Mouse (Mus musculus) stomach, embryonic 15.5 days (tissue): ENCODE data around the gene Gab2. TPM values are rescaled to one million over a fixed set of nuclear protein-coding genes. Genes with fewer than 3 reads are reported as not detected.

Source experiments
- ATAC-seq: fragments of 200-750 bp; cut with Nextera tagmentation; 2 replicates; pipeline ENCODE4 v1.8.0; 2017; ENCODE audit warnings: low read depth, moderate number of reproducible peaks, moderate TSS enrichment; ENCODE audit not compliant: insufficient read depth, low FRiP score
- H3K27ac ChIP-seq: fragments of 300-500 bp; sonication (generic); 2 replicates; pipeline ENCODE4 v1.5.1; 2015; ENCODE audit warnings: mild to moderate bottlenecking, inconsistent platforms
- H3K27me3 ChIP-seq: fragments of 300-500 bp; sonication (generic); replicated peaks from 2 replicates; pipeline ENCODE4 v1.6.1; 2015; ENCODE audit warnings: inconsistent platforms
- H3K36me3 ChIP-seq: fragments of 300-500 bp; sonication (generic); 2 replicates; pipeline ENCODE4 v1.6.1; 2015; ENCODE audit warnings: inconsistent platforms
- H3K4me1 ChIP-seq: fragments of 300-500 bp; sonication (generic); 2 replicates; pipeline ENCODE4 v1.6.1; 2015; ENCODE audit warnings: inconsistent platforms
- H3K4me2 ChIP-seq: fragments of 300-500 bp; sonication (generic); 2 replicates; pipeline ENCODE4 v1.6.1; 2015; ENCODE audit warnings: mild to moderate bottlenecking, inconsistent platforms
- H3K4me3 ChIP-seq: fragments of 300-500 bp; sonication (generic); replicated peaks from 2 replicates; pipeline ENCODE4 v1.5.1; 2015; ENCODE audit warnings: inconsistent platforms
- H3K9ac ChIP-seq: fragments of 300-500 bp; sonication (generic); 2 replicates; pipeline ENCODE4 v1.6.1; 2015; ENCODE audit warnings: inconsistent platforms
- H3K9me3 ChIP-seq: fragments of 300-500 bp; sonication (generic); 2 replicates; pipeline ENCODE4 v1.6.1; 2016; ENCODE audit warnings: inconsistent platforms
- WGBS: fragments of 180-500 bp; shearing (Covaris S2); methylation state at CpG from one replicate; pipeline ENCODE4 v1.1.7; 2015; 5-methylcytosine and 5-hydroxymethylcytosine counted together
- polyA plus RNA-seq: library from polyadenylated mRNA; unstranded; fragments of >200 nt; fragmentation: Nextera tagmentation; extraction: Ambion mirVana; gene quantifications from 2 replicates; pipeline ENCODE4 v1.2.1, GENCODE M21; 2015

Gene Gab2
- polyA plus RNA-seq, 1 experiment from 2014 or later, result 7.5 TPM

DNA sequence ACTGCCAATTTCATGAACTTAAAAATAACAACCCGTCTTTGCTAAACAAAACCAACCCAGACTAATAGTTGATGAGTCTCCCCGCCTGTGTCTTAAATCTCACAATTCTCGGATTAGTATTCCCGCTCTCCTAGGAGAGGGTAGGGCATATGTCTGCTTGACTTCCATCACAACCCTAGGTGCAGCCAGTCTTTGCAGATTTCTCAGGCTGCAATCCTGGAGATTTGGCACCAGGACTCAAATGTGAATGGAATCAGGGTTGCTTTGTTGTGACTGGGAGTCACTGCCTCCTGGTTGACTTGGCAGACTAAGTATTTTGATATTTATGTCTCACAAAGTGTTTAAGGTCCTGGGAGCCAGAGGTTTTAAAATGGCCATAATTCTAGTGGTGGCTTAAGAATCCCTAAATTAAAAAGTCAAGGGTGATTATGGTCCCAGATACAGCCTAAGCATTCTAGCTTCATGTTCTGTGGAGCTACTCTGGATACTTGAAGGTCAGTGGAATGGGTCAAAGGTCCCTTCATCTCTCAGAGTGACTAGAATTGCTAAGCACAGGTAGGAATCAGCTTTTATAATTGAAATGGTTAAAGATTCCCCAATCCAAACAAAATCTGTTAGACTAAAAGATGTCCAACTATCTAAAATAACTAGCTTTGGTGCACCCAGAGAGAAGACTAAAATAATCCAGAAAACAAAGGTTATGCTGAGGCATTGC, 1.6 kb upstream of the Gab2 start:
- ATAC-seq, result no peak
- no peaks in the 10 kb centered on the region for H3K9me3 ChIP-seq
- peaks cover 18% of the 10 kb centered on the region; the same call in 1 of the 2 replicates for H3K4me1 ChIP-seq
- no peak overlapping the region for H3K4me3 ChIP-seq
- H3K36me3 ChIP-seq, result no peaks in the 10 kb centered on the region
- no peak overlapping the region for H3K9ac ChIP-seq
- WGBS, result 53% methylated on average over 4 of the region's 4 CpGs
- no peak overlapping the region for H3K4me2 ChIP-seq
- no peak overlapping the region for H3K27ac ChIP-seq
- no peaks in the 10 kb centered on the region for H3K27me3 ChIP-seq

DNA sequence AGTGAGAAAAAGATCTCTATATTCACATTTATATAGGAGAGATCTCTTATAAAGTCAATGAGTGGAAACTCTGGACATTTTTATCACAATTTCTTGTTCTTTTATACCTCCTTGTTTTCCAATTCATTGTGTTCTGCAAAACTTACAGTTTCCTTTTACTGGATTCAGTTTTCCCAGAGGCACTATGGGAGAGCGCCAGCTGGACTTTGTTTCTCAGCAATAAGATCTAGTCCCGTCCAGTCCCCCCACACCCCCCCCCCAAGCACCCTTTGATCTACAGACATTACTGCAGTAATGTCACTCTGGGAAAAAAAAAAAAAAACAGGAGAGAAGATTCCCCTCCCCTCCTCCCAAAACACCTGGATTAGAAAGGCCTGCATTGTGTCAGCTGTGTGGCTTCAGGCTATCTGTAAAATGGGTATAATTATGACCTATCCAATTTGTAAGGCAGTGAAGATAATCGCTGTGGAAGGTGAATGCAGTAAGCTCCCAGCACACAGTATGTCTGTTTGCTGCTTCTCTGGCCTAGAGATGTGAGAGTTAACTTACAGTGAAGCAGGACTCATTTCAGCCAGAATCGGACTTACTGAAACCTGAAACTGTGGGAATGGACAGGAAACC, 655 bp upstream of the Gab2 start:
- H3K4me2 ChIP-seq, result peak overlapping the region; percentile 90
- no peaks in the 10 kb centered on the region for H3K27me3 ChIP-seq
- WGBS, result 33% methylated on average over 4 of the region's 4 CpGs
- H3K9ac ChIP-seq, result no peak overlapping the region
- peak overlapping the region; percentile 96 for H3K4me3 ChIP-seq
- peak overlapping the region; percentile 93 for H3K27ac ChIP-seq
- H3K9me3 ChIP-seq, result no peaks in the 10 kb centered on the region
- ATAC-seq, result no peak
- H3K4me1 ChIP-seq, result peaks cover 18% of the 10 kb centered on the region; the same call in 1 of the 2 replicates
- no peaks in the 10 kb centered on the region for H3K36me3 ChIP-seq

DNA sequence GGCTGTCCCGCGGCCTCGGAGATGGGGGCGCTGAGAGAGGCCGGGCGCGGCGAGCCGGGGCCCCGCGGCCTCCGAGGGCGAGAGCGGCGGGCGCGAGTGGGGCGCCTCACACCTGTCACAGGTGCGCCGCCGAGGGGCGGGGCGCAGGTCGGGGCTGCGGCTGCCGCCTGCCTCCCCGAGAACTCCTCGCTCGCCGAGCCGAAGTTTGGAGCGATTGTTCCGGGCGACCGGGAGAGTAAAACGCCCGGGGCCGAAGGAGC, 503 bp downstream of the Gab2 start:
- Histone ChIP-seq H3K27me3 (no peaks in the 10 kb centered on the region), H3K4me3 (peak overlapping the region; percentile 96), H3K27ac (peak overlapping the region; percentile 93), H3K4me1 (peaks cover 18% of the 10 kb centered on the region; the same call in 1 of the 2 replicates), H3K9me3 (no peaks in the 10 kb centered on the region), H3K4me2 (peak overlapping the region; percentile 90), H3K9ac (peak overlapping the region; percentile 97), H3K36me3 (no peaks in the 10 kb centered on the region)
- WGBS, result under 1% methylated on average over 16 of the region's 38 CpGs
- ATAC-seq, result peak; percentile 53

DNA sequence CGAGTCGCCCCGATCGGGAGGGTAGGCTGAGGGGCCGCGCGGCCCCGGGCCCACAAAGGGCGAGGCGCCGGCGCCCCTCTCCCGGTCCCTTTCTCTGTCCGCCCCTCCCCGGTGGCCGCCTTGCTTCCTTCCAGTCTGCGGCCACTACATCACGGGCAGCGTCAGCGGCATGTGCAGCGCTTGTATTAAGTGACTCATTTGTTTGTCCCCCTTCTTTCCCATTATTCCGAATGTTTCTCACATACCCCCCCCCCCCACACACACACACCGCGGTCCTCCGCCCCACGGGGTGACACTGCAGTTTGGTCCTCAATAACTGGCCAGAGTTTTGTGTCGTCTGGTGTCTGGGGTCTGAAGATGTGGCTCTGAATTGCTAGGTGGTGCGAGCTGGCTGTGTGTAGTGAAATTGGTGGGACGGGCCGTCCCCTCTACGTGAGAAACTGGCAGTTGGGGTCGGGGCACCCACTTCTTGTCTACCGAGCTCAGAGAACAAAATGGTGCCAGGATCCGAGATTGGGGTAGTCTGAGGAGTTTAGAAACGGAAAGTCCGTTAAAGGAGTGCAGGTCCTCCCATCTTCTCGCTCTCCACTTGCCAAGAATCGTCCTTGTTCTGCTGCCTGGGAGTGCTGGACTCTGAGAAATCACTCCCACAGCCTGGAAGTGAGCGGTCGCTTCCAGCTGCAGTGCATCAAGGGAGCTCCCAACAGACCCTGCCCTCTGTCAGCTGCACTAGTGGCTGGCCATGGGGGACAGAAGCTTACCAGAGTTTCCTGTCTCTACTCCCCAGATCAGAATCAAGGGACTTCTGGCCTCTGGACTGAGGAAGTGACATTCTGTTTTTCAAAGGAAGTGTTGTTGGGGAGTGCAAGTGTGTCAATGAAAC, 1.1 kb downstream of the Gab2 start:
- peak overlapping the region; percentile 97 for H3K9ac ChIP-seq
- ATAC-seq, result peak; percentile 54
- peak overlapping the region; percentile 93 for H3K27ac ChIP-seq
- H3K27me3 ChIP-seq, result no peaks in the 10 kb centered on the region
- H3K9me3 ChIP-seq, result no peaks in the 10 kb centered on the region
- WGBS, result under 1% methylated on average over 37 of the region's 40 CpGs
- no peaks in the 10 kb centered on the region for H3K36me3 ChIP-seq
- peak overlapping the region; percentile 90 for H3K4me2 ChIP-seq
- H3K4me3 ChIP-seq, result peak overlapping the region; percentile 96
- peaks cover 18% of the 10 kb centered on the region; the same call in 1 of the 2 replicates for H3K4me1 ChIP-seq

DNA sequence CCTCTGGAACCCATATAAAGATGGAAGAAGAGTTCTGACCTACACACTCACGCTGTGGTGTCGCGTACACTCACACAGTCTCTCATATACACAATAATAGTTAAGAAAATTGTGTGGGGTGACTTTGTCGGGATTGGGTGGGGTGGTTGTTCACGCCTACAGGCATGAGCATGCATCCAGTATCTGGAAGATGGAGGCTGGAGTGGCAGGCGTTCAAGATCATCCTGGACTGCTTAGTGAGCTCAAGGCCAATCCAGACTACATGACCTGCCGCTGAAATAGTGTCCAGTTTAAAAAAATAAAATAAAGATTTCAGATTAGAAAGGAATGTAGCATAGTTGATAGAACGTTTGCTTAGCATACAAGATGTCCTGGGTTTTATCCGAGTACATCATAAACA, 2.2 kb downstream of the Gab2 start:
- H3K9ac ChIP-seq, result no peak overlapping the region
- H3K4me3 ChIP-seq, result peak overlapping the region; percentile 96; the same call in 1 of the 2 replicates
- H3K27ac ChIP-seq, result peak overlapping the region; percentile 93
- H3K27me3 ChIP-seq, result no peaks in the 10 kb centered on the region
- H3K4me2 ChIP-seq, result peak overlapping the region; percentile 90; the same call in 1 of the 2 replicates
- H3K4me1 ChIP-seq, result peaks cover 18% of the 10 kb centered on the region; the same call in 1 of the 2 replicates
- ATAC-seq, result no peak
- no peaks in the 10 kb centered on the region for H3K9me3 ChIP-seq
- 70% methylated on average over 9 of the region's 9 CpGs for WGBS
- H3K36me3 ChIP-seq, result no peaks in the 10 kb centered on the region

DNA sequence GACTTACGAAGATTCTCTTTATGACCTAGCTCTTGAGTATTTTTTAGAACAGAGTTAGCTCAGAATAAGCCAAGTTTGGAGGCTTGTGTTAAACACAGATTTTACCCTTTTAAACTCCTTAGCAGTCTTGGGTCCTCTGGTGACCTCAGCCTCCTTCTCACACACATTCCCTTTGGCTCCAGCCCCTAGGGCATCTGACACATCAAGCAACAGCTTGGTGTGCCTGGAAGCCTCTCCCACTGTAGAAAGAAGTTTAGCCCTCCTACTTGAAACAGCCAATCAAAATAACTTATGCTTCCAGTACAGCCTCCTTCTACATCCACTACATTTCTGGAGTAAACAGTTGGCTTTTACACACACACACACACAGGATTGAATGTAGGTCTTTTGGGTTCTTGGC, 2.8 kb downstream of the Gab2 start:
- H3K9me3 ChIP-seq, result no peaks in the 10 kb centered on the region
- ATAC-seq, result no peak
- H3K27ac ChIP-seq, result no peak overlapping the region
- peaks cover 18% of the 10 kb centered on the region; the same call in 1 of the 2 replicates for H3K4me1 ChIP-seq
- H3K4me3 ChIP-seq, result no peak overlapping the region
- 78% methylated on average over 1 of the region's 1 CpGs for WGBS
- no peaks in the 10 kb centered on the region for H3K27me3 ChIP-seq
- H3K4me2 ChIP-seq, result no peak overlapping the region
- no peaks in the 10 kb centered on the region for H3K36me3 ChIP-seq
- H3K9ac ChIP-seq, result no peak overlapping the region

DNA sequence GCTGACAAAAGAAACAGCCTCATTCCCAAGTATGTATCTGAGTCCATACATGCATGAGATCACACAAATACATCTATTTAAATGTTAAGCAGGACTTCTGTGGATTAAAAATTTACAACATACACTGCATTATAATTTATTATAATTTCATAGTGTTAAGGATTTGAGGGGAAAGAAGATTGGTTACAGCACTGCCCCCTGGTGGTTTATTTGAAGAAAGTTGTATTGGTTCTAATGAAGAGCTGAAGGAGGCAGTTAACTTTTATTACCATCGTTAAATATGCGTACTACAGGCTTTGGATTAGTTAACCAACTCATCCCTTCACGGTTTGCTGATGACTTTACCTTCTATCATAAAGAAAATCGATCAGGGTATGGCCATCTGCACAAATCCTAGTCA, 3.9 kb downstream of the Gab2 start:
- Histone ChIP-seq H3K27me3 (no peaks in the 10 kb centered on the region), H3K4me1 (peaks cover 13% of the 10 kb centered on the region; the same call in 1 of the 2 replicates), H3K9ac (no peak overlapping the region), H3K27ac (no peak overlapping the region), H3K4me3 (no peak overlapping the region), H3K36me3 (no peaks in the 10 kb centered on the region), H3K4me2 (no peak overlapping the region), H3K9me3 (no peaks in the 10 kb centered on the region)
- ATAC-seq, result no peak
- 21% methylated on average over 4 of the region's 4 CpGs for WGBS

DNA sequence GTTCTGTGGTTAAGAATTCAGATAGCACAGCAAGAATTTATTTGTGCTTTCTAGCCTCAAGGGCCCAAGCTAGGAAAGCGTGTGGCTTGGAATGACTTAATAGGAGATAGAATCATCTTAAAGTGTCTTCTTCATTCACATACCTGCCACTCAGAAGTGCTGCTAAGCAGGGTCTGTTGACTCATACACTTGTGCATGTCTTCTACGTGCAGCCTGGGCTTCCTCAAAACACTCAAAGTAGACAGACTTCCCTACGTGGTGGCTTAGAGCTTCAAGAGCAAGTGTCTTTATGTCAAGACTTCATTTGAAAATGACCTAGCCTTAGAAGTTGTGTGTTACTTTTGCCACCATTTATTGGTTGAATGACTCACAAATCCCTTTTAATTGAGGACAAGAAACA, 12.9 kb downstream of the Gab2 start:
- no peaks in the 10 kb centered on the region for H3K36me3 ChIP-seq
- H3K9me3 ChIP-seq, result no peaks in the 10 kb centered on the region
- no peak overlapping the region for H3K27ac ChIP-seq
- 66% methylated on average over 3 of the region's 3 CpGs for WGBS
- H3K27me3 ChIP-seq, result no peaks in the 10 kb centered on the region
- no peak for ATAC-seq
- H3K9ac ChIP-seq, result no peak overlapping the region
- no peaks in the 10 kb centered on the region for H3K4me1 ChIP-seq
- H3K4me2 ChIP-seq, result no peak overlapping the region
- no peak overlapping the region for H3K4me3 ChIP-seq

DNA sequence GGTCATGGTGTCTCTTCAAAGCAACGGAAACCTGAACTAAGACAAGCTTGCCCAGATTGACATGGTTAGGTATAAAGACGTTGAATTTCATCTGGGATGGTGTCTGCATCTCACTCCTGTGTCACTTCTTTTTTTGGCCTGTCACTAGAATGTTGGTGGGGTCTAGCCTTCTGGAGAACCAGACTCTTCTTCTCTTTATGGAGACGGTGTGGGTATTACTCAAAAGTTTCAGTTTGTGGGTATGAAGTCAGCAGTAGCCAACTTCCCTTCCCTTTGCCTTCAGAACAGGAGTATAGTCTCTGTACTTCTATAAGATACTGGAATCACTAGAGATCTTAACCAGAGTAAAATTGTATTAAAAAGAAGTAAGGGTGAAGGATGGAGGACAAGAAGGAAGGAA, 26.7 kb downstream of the Gab2 start:
- Histone ChIP-seq H3K36me3 (no peaks in the 10 kb centered on the region), H3K4me1 (no peaks in the 10 kb centered on the region), H3K27ac (no peak overlapping the region), H3K27me3 (no peaks in the 10 kb centered on the region), H3K9ac (no peak overlapping the region), H3K4me2 (no peak overlapping the region), H3K4me3 (no peak overlapping the region), H3K9me3 (no peaks in the 10 kb centered on the region)
- WGBS, result 85% methylated on average over 3 of the region's 3 CpGs
- ATAC-seq, result no peak

DNA sequence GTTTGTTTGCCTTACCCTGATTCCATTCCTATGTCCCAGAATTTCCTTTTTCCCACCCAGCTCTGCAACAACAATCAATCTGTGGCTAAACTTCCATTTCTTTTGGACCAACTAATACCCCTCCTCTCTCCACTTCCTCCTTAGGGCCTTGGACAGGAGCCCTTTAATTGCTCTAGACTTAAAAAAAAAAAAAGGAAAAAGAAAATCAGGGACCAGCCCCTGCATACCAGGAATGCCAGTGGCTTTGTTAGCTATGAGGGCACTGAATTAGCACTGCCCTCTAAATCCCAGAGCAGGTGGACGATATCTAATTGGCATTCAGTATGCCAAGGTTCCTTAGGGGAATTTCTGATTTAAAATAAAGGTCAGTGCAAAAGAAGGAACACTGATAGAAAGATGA, 47.6 kb downstream of the Gab2 start:
- no peak for ATAC-seq
- H3K36me3 ChIP-seq, result peaks cover 5% of the 10 kb centered on the region; the same call in 1 of the 2 replicates
- H3K9me3 ChIP-seq, result no peaks in the 10 kb centered on the region
- 50% methylated on average over 1 of the region's 1 CpGs for WGBS
- no peak overlapping the region for H3K4me2 ChIP-seq
- H3K27me3 ChIP-seq, result no peaks in the 10 kb centered on the region
- no peak overlapping the region for H3K27ac ChIP-seq
- no peaks in the 10 kb centered on the region for H3K4me1 ChIP-seq
- no peak overlapping the region for H3K4me3 ChIP-seq
- H3K9ac ChIP-seq, result no peak overlapping the region

DNA sequence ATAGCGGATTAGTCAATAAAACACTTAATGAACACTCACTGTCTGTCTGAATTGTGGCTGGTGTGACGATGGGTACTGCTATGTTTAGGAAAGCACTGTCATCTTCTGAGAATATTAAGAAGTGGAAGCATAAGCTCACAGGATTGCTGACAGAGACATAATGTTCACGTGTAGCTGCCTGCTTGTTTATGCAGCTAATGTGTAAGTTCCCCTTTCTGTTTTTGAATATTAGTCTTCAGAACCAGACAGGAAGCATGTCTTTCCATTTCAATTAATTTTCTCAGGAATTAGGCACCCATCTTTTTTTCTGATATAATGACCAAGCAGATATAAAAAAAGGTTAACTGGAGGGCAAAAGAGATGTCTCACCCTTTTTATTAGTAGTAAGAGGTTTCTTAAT, 55.1 kb downstream of the Gab2 start:
- WGBS, result 64% methylated on average over 3 of the region's 3 CpGs
- Histone ChIP-seq H3K9ac (no peak overlapping the region), H3K27me3 (no peaks in the 10 kb centered on the region), H3K4me3 (no peak overlapping the region), H3K4me1 (no peaks in the 10 kb centered on the region), H3K36me3 (peaks cover 4% of the 10 kb centered on the region; the same call in 1 of the 2 replicates), H3K27ac (no peak overlapping the region), H3K4me2 (no peak overlapping the region), H3K9me3 (no peaks in the 10 kb centered on the region)
- ATAC-seq, result no peak
